Mouse (Mus musculus) cerebellum, adult 8-10 months (tissue): ENCODE data around the gene Glmp.
"Not testable (repeated sequence)": the region's sequence is repeated elsewhere in the genome, so short reads cannot be mapped to it uniquely, and the experiment has no call there.

Experiments
- DNase-seq: peaks from one replicate; pipeline ENCODE4 v3.0.0; 2022

Gene Glmp

GRCm38 (mm10) chr3:88378599-88378998, 53.8 kb downstream of the Glmp start, which contains the start of gene Bglap2:
Bglap2 (minus strand) TSS chr3:88378699.
- not testable (repeated sequence) for DNase-seq
